Mouse (Mus musculus) ovary, adult 18-20 months (tissue): Measurements from ENCODE around the gene Aadacl2.

Source experiments
- DNase-seq: peaks from one replicate; pipeline ENCODE4 v3.0.0; 2022; ENCODE audit warnings: low spot score, mixed read lengths

Aadacl2 gene

GRCm38 (mm10) chr3:60006443-60006842 lies at the start of gene Aadacl2:
Gene Aadacl2 (plus strand): TSS chr3:60006743.
- no peak for DNase-seq

DNA sequence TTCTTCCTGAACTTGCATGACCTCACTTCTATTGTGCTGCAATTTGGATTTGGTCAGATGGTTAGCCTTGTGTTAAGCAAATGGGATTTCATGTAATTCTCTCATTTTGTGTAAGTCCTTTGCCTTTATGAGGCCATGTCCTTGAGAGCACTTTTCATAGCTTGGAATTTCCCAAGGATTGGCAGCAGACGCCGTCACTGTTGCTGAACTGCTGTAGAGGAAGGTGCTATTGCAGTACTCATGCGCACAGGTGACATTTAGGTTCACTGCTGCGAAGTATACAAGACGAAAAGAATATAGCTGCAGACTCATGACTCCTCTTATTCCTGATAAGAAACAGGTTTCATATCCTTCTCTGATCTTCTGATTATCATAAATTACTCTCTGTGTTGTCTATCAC lies 35.7 kb upstream of the Aadacl2 start:
- DNase-seq = no peak

DNA sequence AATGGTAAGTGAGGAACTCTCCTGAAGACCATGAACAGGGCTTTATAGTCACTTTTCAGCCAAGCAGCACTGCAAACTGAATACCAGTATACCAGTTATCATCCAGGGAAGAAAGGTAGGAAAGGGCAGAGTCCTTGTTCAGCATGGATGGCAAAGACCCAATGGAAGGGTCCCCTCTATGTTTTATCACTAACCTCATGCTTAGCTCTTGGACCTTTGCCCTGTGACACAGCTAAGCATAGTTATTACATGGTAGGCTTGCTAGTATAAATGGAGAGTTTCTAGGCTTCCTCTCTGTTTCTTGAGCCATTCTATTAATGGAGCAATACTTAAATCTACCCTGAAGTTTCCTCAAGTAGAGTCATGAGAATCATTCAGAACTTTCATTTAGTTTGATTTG lies 32.0 kb upstream of the Aadacl2 start:
- DNase-seq = no peak

GRCm38 (mm10) chr3:60003622-60004021 lies 2.9 kb upstream of the Aadacl2 start:
- DNase-seq = no peak

- DNase-seq = no peak
These were observed 18.9 kb downstream of the Aadacl2 start, which contains the start of gene Aadac for GRCm38 (mm10) chr3:60025417-60025816. Gene Aadac (plus strand): TSS chr3:60025717.

- no peak for DNase-seq
These were observed 25.0 kb downstream of the Aadacl2 start for GRCm38 (mm10) chr3:60031511-60031910.

- no peak for DNase-seq
These were observed 39.8 kb downstream of the Aadacl2 start for GRCm38 (mm10) chr3:60046221-60046913.

DNA sequence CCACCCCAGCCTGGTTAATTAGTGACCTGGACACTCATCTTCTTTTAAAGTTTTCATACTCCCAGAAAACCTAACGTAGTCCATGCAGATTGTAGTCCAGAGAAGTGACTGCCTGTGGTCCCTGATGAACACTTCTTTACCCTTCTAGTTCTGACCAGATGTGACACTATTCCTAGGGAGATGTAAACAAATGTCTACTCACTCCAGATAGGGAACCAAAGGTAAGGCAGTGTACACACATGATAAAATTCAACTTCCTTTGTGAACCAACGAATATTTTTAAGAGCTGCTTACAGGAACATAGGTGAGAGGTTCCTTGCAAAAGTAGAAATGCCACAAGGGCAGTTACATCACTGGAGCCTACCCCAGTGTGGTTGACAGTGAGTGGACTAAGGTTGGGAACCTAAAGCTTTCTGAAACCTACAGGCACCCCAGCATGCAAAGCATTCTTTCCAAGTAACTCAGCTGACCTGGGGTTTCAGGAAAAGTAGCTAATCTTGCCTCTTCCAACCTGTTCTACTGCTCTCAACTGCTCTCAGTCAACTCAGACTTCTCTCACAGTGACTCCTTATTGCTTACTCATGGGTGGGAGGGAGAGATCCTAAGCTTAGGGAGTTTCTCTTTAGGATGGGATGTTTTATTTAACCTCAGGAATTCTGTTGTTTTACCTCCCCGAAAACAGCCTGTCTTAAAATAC lies 46.8 kb downstream of the Aadacl2 start:
- DNase-seq = no peak

DNA sequence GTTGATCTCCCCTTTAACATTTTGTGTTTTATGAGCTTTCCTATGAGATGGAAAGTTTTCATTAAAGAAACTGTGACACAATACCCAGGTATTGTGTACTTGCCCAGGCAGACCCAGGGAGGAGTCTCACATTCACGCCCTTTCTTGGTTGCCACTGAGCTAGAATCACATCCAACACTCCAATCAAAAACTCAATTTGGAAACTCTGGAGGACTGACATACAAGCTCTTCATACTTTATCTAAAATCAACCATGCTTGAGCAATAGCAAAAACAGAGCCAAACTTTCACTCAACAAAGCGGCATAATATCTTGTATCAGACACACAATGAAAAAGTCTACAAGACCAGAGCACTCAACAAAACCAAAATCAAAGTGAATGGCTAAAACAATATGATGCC lies 47.4 kb downstream of the Aadacl2 start:
- no peak for DNase-seq

- DNase-seq = no peak
These were observed 49.9 kb downstream of the Aadacl2 start for GRCm38 (mm10) chr3:60056451-60056850.

DNA sequence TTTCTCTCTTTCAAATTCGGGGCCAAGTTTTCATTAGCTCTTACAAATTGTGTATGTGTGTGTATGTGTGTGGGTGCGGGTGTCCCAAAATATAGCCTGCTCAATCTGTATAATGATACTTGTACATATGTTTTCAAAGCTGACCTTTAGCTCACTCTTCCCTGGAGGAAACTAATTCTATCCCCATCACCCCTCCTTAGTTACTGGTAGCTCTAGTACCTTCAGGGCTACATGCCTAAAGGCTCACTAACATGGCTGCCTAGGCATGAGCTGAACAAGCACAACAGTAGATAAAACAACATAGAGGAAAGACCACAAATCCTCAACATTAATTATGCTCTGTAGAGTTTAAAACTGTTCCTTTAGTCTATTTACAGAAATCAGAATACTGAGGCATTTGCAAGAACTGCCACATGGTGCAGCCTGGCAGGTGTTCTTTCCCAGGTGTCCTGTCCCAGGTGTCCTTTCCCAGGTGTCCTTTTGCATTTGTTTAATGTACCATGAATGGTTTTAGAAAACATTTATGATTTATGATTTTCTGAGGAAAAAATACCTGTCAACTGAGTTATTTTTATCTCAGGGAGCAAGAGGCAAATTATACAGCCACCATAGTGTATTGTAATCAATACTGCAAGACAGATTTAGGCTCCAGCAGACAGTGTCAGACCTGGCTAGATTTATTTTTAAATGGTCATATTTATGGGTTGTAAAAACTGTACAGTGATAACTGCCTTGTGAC lies 50.7 kb downstream of the Aadacl2 start:
- DNase-seq = no peak

- DNase-seq = no peak
These were observed 51.2 kb downstream of the Aadacl2 start for GRCm38 (mm10) chr3:60057809-60058082.
